Mouse (Mus musculus): ENCODE data around the gene Ugcg. TPM values are rescaled to one million over a fixed set of nuclear protein-coding genes. Genes with fewer than 3 reads are reported as not detected.

Ugcg gene
- polyA plus RNA-seq, 1 experiment from 2014 or later, result 11.9 TPM

DNA sequence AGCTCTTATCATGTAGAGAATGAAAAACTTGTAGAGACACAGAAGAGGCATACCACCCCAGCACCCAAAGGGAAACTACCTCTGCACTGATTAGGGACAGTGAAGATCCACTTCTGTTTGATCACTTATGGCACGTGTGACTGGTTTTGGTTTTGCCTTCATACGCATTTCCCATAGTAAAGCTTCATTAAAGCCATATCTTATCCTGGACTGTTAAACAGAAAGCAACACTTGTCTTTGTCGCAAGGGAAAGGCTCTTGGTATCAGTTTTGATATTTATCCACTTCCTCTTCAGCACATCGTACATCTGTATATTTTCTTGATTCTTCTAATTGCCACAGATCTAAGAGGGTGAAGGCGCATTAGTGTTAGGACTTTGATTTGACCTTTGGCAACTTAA is 25.6 kb downstream of the Ugcg start:
- 94% methylated on average over 5 of the region's 5 CpGs for WGBS
- H3K4me3 ChIP-seq, result no peak overlapping the region
- H3K9ac ChIP-seq, result no peak overlapping the region
- no peaks in the 10 kb centered on the region for H3K27me3 ChIP-seq
- H3K4me2 ChIP-seq (replicated peaks), result no peak overlapping the region
- peaks cover 65% of the 10 kb centered on the region for H3K36me3 ChIP-seq
- ATAC-seq (ENCODE audit: low FRiP score, low read depth), result no peak
- H3K27ac ChIP-seq, result no peak overlapping the region
- H3K4me1 ChIP-seq, result no peaks in the 10 kb centered on the region
- H3K9me3 ChIP-seq, result no peaks in the 10 kb centered on the region

DNA sequence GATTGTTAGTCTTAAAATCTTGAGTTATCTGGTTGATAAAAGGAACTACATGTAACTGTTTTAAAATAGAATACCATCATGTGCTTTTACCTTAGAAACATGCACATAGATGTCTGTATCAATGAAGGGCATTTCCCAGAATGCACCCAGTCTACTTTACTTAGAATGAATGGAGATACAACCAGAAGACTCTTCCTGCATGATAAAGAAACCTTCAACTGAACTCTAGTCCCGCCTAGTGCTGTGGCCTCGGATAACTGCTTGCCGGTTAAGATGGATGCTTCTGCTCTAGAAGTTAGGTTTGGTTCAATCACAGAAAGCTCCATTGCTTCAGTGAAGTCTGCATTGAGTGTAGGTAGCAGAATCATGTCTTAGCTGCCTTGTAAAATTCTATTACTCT is 26.5 kb downstream of the Ugcg start:
- WGBS, result 94% methylated on average over 3 of the region's 3 CpGs
- H3K9me3 ChIP-seq, result no peaks in the 10 kb centered on the region
- no peak overlapping the region for H3K9ac ChIP-seq
- no peak overlapping the region for H3K4me2 ChIP-seq (replicated peaks)
- H3K27ac ChIP-seq, result no peak overlapping the region
- peaks cover 65% of the 10 kb centered on the region for H3K36me3 ChIP-seq
- no peaks in the 10 kb centered on the region for H3K4me1 ChIP-seq
- no peak overlapping the region for H3K4me3 ChIP-seq
- no peaks in the 10 kb centered on the region for H3K27me3 ChIP-seq
- ATAC-seq (ENCODE audit: low FRiP score, low read depth), result no peak

DNA sequence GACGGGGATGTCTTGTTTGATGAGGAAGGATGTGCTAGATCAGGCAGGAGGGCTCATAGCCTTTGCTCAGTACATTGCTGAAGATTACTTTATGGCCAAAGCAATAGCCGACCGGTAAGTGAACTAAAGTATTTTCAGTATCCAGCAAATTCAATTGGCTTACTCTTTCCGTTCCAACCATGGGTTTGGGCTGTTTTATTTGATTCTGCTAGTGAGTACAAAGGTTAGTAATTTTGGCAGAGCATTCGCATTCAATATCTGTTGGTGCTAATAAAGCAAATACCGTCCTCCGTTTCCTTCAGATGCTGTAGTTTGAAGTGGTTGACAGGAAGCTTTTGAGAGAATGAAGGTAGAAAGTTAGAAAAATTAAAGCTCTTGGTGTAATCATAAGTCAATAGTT is 28.0 kb downstream of the Ugcg start:
- H3K4me3 ChIP-seq, result no peak overlapping the region
- 93% methylated on average over 7 of the region's 7 CpGs for WGBS
- ATAC-seq (ENCODE audit: low FRiP score, low read depth), result no peak

DNA sequence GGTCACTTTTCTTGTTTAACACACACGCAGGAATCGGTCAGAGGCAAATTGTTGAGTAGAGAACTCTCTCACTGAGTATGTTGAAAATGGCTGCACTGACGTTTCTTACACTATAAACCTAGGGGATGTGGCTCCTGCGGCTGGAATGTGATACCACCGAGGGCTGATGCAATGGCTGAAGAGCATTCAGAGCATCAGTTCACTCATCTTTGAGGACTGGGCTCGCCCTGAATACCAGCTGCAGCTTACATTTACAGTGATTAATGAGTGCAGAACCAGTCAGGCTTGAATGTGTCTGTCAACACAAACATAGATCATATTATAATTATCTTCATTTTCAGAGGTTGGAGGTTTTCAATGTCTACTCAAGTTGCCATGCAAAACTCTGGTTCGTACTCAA is 29.1 kb downstream of the Ugcg start:
- whole genome bisulfite sequencing, result 81% methylated on average over 7 of the region's 7 CpGs
- Histone ChIP-seq H3K4me1 (no peaks in the 10 kb centered on the region), H3K27ac (no peak overlapping the region), H3K4me3 (no peak overlapping the region), H3K36me3 (peaks cover 66% of the 10 kb centered on the region), H3K9ac (no peak overlapping the region), H3K4me2 (replicated peaks) (no peak overlapping the region), H3K9me3 (no peaks in the 10 kb centered on the region), H3K27me3 (no peaks in the 10 kb centered on the region)
- no peak for ATAC-seq (ENCODE audit: low FRiP score, low read depth)

More for the DNA sequence above, 28.0 kb downstream of the Ugcg start:
- H3K4me2 ChIP-seq (replicated peaks), result no peak overlapping the region
- no peaks in the 10 kb centered on the region for H3K27me3 ChIP-seq
- H3K9me3 ChIP-seq, result no peaks in the 10 kb centered on the region
- H3K9ac ChIP-seq, result no peak overlapping the region
- no peak overlapping the region for H3K27ac ChIP-seq
- H3K4me1 ChIP-seq, result no peaks in the 10 kb centered on the region
- peaks cover 62% of the 10 kb centered on the region for H3K36me3 ChIP-seq

DNA sequence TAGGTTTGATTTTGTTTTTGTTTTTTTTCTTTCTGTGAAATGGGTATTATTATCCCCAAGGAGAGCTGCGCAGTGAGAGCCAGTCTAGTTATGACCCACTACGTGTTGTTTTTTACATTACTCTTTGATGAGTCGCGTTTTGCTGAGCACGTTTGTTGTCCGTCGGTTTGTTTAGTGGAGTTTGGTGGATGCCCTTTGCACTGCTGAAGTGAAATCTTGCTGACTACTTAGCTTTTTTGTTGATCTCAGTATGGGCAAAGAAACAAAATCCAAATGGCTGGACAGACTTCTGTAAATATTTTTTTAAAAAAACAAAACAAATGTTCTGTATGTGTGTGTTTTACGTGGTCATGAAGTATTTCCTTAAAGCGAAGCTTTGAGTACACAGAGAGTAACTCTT is 33.2 kb downstream of the Ugcg start:
- Histone ChIP-seq H3K4me3 (no peak overlapping the region), H3K27me3 (no peaks in the 10 kb centered on the region), H3K9ac (no peak overlapping the region), H3K9me3 (no peaks in the 10 kb centered on the region), H3K4me2 (replicated peaks) (no peak overlapping the region), H3K27ac (no peak overlapping the region), H3K4me1 (no peaks in the 10 kb centered on the region), H3K36me3 (peaks cover 61% of the 10 kb centered on the region)
- 91% methylated on average over 9 of the region's 9 CpGs for WGBS
- no peak for ATAC-seq (ENCODE audit: low FRiP score, low read depth)

DNA sequence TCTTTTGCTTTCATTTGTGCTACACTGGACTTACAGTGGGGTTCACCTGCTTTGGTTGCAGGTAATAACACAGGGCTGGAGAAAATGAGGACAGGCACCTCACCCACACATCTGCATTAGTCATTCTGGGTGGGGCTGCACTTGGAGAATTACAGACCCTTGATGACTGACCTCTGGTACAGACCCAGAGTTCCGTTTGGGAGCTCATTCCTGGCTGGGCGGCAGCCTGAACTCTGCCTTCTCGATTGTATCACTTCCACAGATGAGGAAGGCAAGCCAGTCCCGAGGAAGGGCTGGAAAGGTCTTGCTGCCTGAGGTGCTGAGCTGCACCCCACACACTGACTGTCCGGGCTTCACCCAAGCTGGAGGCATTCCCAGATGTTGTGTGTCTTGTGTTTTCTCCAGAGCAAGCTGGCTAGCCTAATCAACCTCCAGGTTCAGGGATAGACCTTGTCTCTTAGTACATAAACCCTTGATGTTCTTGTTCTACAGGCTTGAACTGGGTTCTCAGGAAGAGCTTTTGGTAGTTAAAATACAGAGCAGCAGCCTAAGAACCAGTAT is 34.1 kb downstream of the Ugcg start:
- Histone ChIP-seq H3K27me3 (no peaks in the 10 kb centered on the region), H3K4me3 (no peak overlapping the region), H3K9ac (no peak overlapping the region), H3K36me3 (peaks cover 56% of the 10 kb centered on the region), H3K4me2 (replicated peaks) (no peak overlapping the region), H3K27ac (no peak overlapping the region), H3K9me3 (no peaks in the 10 kb centered on the region), H3K4me1 (no peaks in the 10 kb centered on the region)
- ATAC-seq (ENCODE audit: low FRiP score, low read depth), result no peak
- WGBS, result 91% methylated on average over 5 of the region's 5 CpGs

- H3K9ac ChIP-seq, result no peak overlapping the region
- H3K4me3 ChIP-seq, result no peak overlapping the region
- no peaks in the 10 kb centered on the region for H3K27me3 ChIP-seq
- no peak overlapping the region for H3K4me2 ChIP-seq (replicated peaks)
- 92% methylated on average over 4 of the region's 4 CpGs for WGBS
- H3K36me3 ChIP-seq, result peaks cover 42% of the 10 kb centered on the region
- no peak for ATAC-seq (ENCODE audit: low FRiP score, low read depth)
- no peaks in the 10 kb centered on the region for H3K9me3 ChIP-seq
- H3K4me1 ChIP-seq, result no peaks in the 10 kb centered on the region
- no peak overlapping the region for H3K27ac ChIP-seq
Observed at GRCm38 (mm10) chr4:59224889-59225288, 35.8 kb downstream of the Ugcg start.

DNA sequence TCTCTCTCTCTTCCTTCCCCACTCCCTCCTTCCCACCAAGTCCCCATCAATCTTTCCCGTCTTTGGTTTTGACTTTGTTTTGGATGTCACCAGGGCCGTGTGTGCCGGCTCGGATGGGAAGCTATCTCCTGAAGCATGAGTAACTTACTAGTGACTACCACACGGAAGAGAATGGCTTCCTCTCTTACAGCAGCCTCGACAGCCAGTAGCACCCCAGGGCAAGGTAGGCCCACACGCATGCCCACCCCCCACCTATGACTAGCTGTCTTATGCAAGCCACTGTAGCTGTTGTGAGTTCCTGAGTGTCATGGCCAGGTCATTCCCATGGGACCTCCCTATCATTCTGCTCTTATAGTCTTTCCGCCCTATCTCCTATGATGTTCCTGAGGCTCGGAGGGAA is 38.0 kb downstream of the Ugcg start:
- no peak overlapping the region for H3K4me3 ChIP-seq
- 90% methylated on average over 9 of the region's 9 CpGs for WGBS
- peaks cover 33% of the 10 kb centered on the region for H3K36me3 ChIP-seq
- no peak overlapping the region for H3K4me2 ChIP-seq (replicated peaks)
- H3K27ac ChIP-seq, result no peak overlapping the region
- no peaks in the 10 kb centered on the region for H3K9me3 ChIP-seq
- H3K27me3 ChIP-seq, result no peaks in the 10 kb centered on the region
- no peak overlapping the region for H3K9ac ChIP-seq
- ATAC-seq (ENCODE audit: low FRiP score, low read depth), result no peak
- peaks cover 4% of the 10 kb centered on the region; the same call in 1 of the 2 replicates for H3K4me1 ChIP-seq

DNA sequence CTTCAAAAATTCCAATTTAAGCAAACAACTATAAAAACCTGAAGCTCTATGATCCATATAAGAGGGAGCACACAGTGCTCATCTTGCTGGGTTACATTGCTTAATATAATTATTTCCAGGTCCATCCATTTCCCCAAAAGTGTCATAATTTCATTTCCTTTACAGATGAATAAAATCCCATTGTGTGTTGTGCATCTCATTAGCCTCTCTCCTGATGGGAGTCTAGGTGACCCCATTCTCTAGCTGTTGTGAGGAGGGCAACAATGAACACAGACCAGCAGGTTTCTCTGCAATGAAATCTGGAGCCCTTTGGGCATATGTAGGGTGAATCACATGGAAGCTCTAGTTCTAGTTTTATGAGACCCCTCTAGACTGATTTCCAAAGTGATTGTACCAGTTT is 39.9 kb downstream of the Ugcg start:
- Histone ChIP-seq H3K9ac (no peak overlapping the region), H3K4me3 (no peak overlapping the region), H3K9me3 (no peaks in the 10 kb centered on the region), H3K4me2 (replicated peaks) (no peak overlapping the region), H3K27me3 (no peaks in the 10 kb centered on the region), H3K27ac (no peak overlapping the region), H3K36me3 (peaks cover 16% of the 10 kb centered on the region), H3K4me1 (peaks cover 4% of the 10 kb centered on the region; the same call in 1 of the 2 replicates)
- no peak for ATAC-seq (ENCODE audit: low FRiP score, low read depth)

GRCm38 (mm10) chr4:59231266-59232055 is 42.4 kb downstream of the Ugcg start:
- Histone ChIP-seq H3K36me3 (0 out of 2 replicates have a peak, but pooled peaks cover 5% of the 10 kb centered on the region), H3K27me3 (no peaks in the 10 kb centered on the region), H3K27ac (peak overlapping the region; percentile 45), H3K4me3 (no peak overlapping the region), H3K9me3 (no peaks in the 10 kb centered on the region), H3K4me1 (peaks cover 4% of the 10 kb centered on the region; the same call in 1 of the 2 replicates), H3K4me2 (replicated peaks) (no peak overlapping the region), H3K9ac (no peak overlapping the region)
- 74% methylated on average over 6 of the region's 6 CpGs for WGBS
- ATAC-seq (ENCODE audit: low FRiP score, low read depth), result peak; percentile 68

- WGBS, result 90% methylated on average over 8 of the region's 10 CpGs
- Histone ChIP-seq H3K36me3 (no peaks in the 10 kb centered on the region), H3K4me2 (replicated peaks) (no peak overlapping the region), H3K4me1 (peaks cover 4% of the 10 kb centered on the region; the same call in 1 of the 2 replicates), H3K4me3 (no peak overlapping the region), H3K27me3 (no peaks in the 10 kb centered on the region), H3K9me3 (no peaks in the 10 kb centered on the region), H3K9ac (no peak overlapping the region), H3K27ac (no peak overlapping the region)
- ATAC-seq (ENCODE audit: low FRiP score, low read depth), result no peak
Observed at GRCm38 (mm10) chr4:59234014-59234413, 45.0 kb downstream of the Ugcg start.

DNA sequence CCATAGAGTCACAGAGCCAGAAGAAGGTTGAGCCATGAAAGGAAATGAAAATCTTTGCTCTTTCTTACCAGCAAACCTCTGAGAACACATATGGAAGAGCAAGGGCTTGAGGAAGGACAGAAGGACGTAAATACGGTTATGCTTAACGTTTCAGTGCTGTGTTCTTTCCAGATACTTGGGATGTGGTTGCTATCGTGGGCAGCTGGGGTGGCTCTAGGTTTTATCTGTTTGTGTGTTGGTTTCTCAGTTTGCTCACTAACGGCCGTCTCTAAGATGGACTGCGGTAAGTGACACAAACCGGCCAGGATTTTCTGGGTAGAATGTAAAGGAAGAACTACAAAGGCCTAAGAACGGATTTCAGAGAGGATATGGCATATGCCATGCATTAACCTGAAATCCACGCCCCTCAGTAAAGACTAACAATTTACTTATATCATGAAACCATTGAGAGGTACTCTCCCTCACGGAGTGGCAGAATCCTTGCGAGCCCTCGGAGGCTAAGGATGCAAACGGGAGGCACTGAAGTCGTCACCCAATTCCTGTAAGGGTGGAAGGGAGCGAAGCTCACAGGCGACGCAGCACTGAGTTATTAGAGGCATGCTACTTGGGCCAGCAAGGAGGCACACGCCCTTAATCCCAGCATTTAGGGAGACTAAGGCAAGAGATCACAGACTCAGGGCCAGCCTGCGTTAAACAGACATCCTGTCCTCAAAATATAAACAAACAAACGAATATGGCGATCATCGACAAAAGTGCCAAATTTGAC is 45.6 kb downstream of the Ugcg start:
- WGBS, result 87% methylated on average over 23 of the region's 23 CpGs
- no peak overlapping the region for H3K27ac ChIP-seq
- H3K9ac ChIP-seq, result no peak overlapping the region
- no peaks in the 10 kb centered on the region for H3K27me3 ChIP-seq
- H3K4me3 ChIP-seq, result no peak overlapping the region
- H3K9me3 ChIP-seq, result no peaks in the 10 kb centered on the region
- H3K36me3 ChIP-seq, result no peaks in the 10 kb centered on the region
- no peak for ATAC-seq (ENCODE audit: low FRiP score, low read depth)
- no peak overlapping the region for H3K4me2 ChIP-seq (replicated peaks)
- peaks cover 8% of the 10 kb centered on the region; the same call in 1 of the 2 replicates for H3K4me1 ChIP-seq
